Mouse (Mus musculus): ENCODE data around the gene Gadd45b. TPM values are rescaled to one million over a fixed set of nuclear protein-coding genes. Genes with fewer than 3 reads are reported as not detected.

The Gadd45b gene
- polyA plus RNA-seq, 1 experiment from 2014 or later: 39.8 TPM

Other genes starting within 250 kb of the Gadd45b start
- gene Mob3a, start 228.1 kb upstream of the Gadd45b start, polyA plus RNA-seq (2014; fragmentation: Nextera tagmentation; extraction: Ambion mirVana): 19.1 and 22.3 TPM in 2 replicates
- gene Izumo4, start 227.9 kb upstream of the Gadd45b start, polyA plus RNA-seq (2014; fragmentation: Nextera tagmentation; extraction: Ambion mirVana): 3.5 and 7.0 TPM in 2 replicates
- 45.0 and 54.5 TPM in 2 replicates for gene Ap3d1, start 187.8 kb upstream of the Gadd45b start, polyA plus RNA-seq (2014; fragmentation: Nextera tagmentation; extraction: Ambion mirVana)
- 26.5 and 28.2 TPM in 2 replicates for gene Dot1l, start 174.9 kb upstream of the Gadd45b start, polyA plus RNA-seq (2014; fragmentation: Nextera tagmentation; extraction: Ambion mirVana)
- gene Sf3a2, start 131.9 kb upstream of the Gadd45b start, polyA plus RNA-seq (2014; fragmentation: Nextera tagmentation; extraction: Ambion mirVana): 49.2 and 51.0 TPM in 2 replicates
- 71.1 and 75.4 TPM in 2 replicates for gene Plekhj1, start 131.4 kb upstream of the Gadd45b start, polyA plus RNA-seq (2014; fragmentation: Nextera tagmentation; extraction: Ambion mirVana)
- 0.12 TPM in 1 of 2 replicates, not detected in the other for gene Amh, start 124.8 kb upstream of the Gadd45b start, polyA plus RNA-seq (2014; fragmentation: Nextera tagmentation; extraction: Ambion mirVana)
- gene Jsrp1, start 116.6 kb upstream of the Gadd45b start, polyA plus RNA-seq (2014; fragmentation: Nextera tagmentation; extraction: Ambion mirVana): 5.5 and 5.6 TPM in 2 replicates
- gene Oaz1, start 103.4 kb upstream of the Gadd45b start, polyA plus RNA-seq (2014; fragmentation: Nextera tagmentation; extraction: Ambion mirVana): 2,025 and 2,172 TPM in 2 replicates
- 0.46 TPM in 2 replicates for gene Lingo3, start 86.0 kb upstream of the Gadd45b start, polyA plus RNA-seq (2014; fragmentation: Nextera tagmentation; extraction: Ambion mirVana)
- 200 and 230 TPM in 2 replicates for gene Lsm7, start 74.9 kb upstream of the Gadd45b start, polyA plus RNA-seq (2014; fragmentation: Nextera tagmentation; extraction: Ambion mirVana)
- 21.3 and 23.7 TPM in 2 replicates for gene Sppl2b, start 74.8 kb upstream of the Gadd45b start, polyA plus RNA-seq (2014; fragmentation: Nextera tagmentation; extraction: Ambion mirVana)
- gene Tmprss9, start 58.2 kb upstream of the Gadd45b start, polyA plus RNA-seq (2014; fragmentation: Nextera tagmentation; extraction: Ambion mirVana): 0.05 and 0.07 TPM in 2 replicates
- 310 and 338 TPM in 2 replicates for gene Timm13, start 29.1 kb upstream of the Gadd45b start, polyA plus RNA-seq (2014; fragmentation: Nextera tagmentation; extraction: Ambion mirVana)
- 7.3 and 8.1 TPM in 2 replicates for gene Lmnb2, start 11.8 kb upstream of the Gadd45b start, polyA plus RNA-seq (2014; fragmentation: Nextera tagmentation; extraction: Ambion mirVana)
- gene Gng7, start 84.9 kb downstream of the Gadd45b start, polyA plus RNA-seq (2014; fragmentation: Nextera tagmentation; extraction: Ambion mirVana): 1.2 and 1.4 TPM in 2 replicates
- gene Diras1, start 95.6 kb downstream of the Gadd45b start, polyA plus RNA-seq (2014; fragmentation: Nextera tagmentation; extraction: Ambion mirVana): not detected in 2 replicates
- gene Slc39a3, start 107.4 kb downstream of the Gadd45b start, polyA plus RNA-seq (2014; fragmentation: Nextera tagmentation; extraction: Ambion mirVana): 5.0 and 5.2 TPM in 2 replicates
- gene Sgta, start 130.1 kb downstream of the Gadd45b start, polyA plus RNA-seq (2014; fragmentation: Nextera tagmentation; extraction: Ambion mirVana): 133 and 136 TPM in 2 replicates
- gene Thop1, start 140.0 kb downstream of the Gadd45b start, polyA plus RNA-seq (2014; fragmentation: Nextera tagmentation; extraction: Ambion mirVana): 18.0 and 20.8 TPM in 2 replicates
- gene Creb3l3, start 168.8 kb downstream of the Gadd45b start, polyA plus RNA-seq (2014; fragmentation: Nextera tagmentation; extraction: Ambion mirVana): 0.27 and 0.46 TPM in 2 replicates
- gene Map2k2, start 175.8 kb downstream of the Gadd45b start, polyA plus RNA-seq (2014; fragmentation: Nextera tagmentation; extraction: Ambion mirVana): 147 and 159 TPM in 2 replicates
- gene Zbtb7a, start 205.1 kb downstream of the Gadd45b start, polyA plus RNA-seq (2014; fragmentation: Nextera tagmentation; extraction: Ambion mirVana): 16.8 and 18.8 TPM in 2 replicates
- 33.5 and 34.0 TPM in 2 replicates for gene Pias4, start 237.8 kb downstream of the Gadd45b start, polyA plus RNA-seq (2014; fragmentation: Nextera tagmentation; extraction: Ambion mirVana)
- gene Eef2, start 246.6 kb downstream of the Gadd45b start, polyA plus RNA-seq (2014; fragmentation: Nextera tagmentation; extraction: Ambion mirVana): 331 and 337 TPM in 2 replicates